Mouse (Mus musculus) G1E (cell line): ENCODE measurements around the gene Klf13.

ENCODE experiments used
- CTCF ChIP-seq: IDR thresholded peaks from 2 replicates; pipeline ENCODE4 v1.5.1; 2012; ENCODE audit warnings: low read depth, low read length, inconsistent platforms, mixed read lengths
- GATA1 ChIP-seq: IDR thresholded peaks from 2 replicates; pipeline ENCODE4 v1.6.1; 2012; ENCODE audit warnings: borderline replicate concordance, low read length, inconsistent platforms, mixed read lengths
- GATA2 ChIP-seq: IDR thresholded peaks from 2 replicates; pipeline ENCODE4 v1.6.1; 2012; ENCODE audit warnings: low read depth, low read length, inconsistent platforms, borderline replicate concordance

DNA sequence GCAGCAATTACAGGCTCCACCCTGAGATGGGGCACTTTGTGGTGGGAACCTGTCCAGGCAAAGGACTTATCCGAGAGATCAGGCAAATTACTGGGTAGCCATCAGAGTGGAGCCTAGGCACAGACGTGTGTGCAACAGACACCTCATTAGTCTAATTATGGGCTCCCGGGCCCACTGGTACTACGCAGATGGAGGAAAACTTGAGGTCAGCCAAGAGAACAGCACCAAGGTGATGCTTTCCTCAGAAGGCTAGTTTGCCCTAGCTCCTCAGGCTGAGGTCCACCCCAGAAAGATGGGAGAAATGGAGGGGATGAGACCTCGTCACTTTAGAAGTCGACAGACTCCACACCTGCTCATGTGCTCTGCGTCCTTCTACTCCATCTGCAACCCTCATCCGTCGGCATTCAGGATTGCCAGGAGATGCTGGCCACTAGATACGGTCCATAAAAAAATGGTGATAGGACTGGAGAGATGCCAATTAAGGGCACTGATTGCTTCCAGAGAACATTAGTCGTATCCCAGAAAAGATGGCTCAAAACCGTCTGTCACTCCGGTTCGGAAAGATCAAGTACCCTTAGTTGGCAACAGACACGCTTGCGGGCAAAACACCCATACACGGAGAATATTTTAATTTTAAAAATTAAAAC lies 80.8 kb downstream of the Klf13 start:
- TF ChIP-seq GATA1 (no peak), CTCF (no peak), GATA2 (no peak)
